Mouse (Mus musculus) liver, embryonic 14.5 days (tissue): ENCODE results near the gene Grb7. TPM values are rescaled to one million over a fixed set of nuclear protein-coding genes. Genes with fewer than 3 reads are reported as not detected.
A peak's percentile ranks its signal among the peaks of the same experiment; 100 is the strongest.

ENCODE experiments used
- ATAC-seq: fragments of 200-750 bp; cut with Nextera tagmentation; 2 replicates; pipeline ENCODE4 v1.8.0; 2017; ENCODE audit warnings: moderate number of reproducible peaks, mild to moderate bottlenecking, moderate library complexity; ENCODE audit not compliant: insufficient read depth
- DNase-seq, 3 experiments: peaks; one replicate each; pipeline ENCODE4 v3.0.0-alpha.2; 2012 to 2013; ENCODE audit warnings: low read depth in 3 of 3, low spot score in 3 of 3
- H3K27ac ChIP-seq: fragments of 300-500 bp; sonication (generic); 2 replicates; pipeline ENCODE4 v1.5.1; 2014; ENCODE audit warnings: moderate library complexity, mild to moderate bottlenecking, control low read depth, inconsistent platforms
- H3K27me3 ChIP-seq: fragments of 300-500 bp; sonication (generic); 2 replicates; pipeline ENCODE4 v1.6.1; 2014; ENCODE audit warnings: mild to moderate bottlenecking, low read length, moderate library complexity; ENCODE audit not compliant: control insufficient read depth, insufficient read depth
- H3K36me3 ChIP-seq: fragments of 300-500 bp; sonication (generic); replicated peaks from 2 replicates; pipeline ENCODE4 v1.6.1; 2014; ENCODE audit warnings: low read depth; ENCODE audit not compliant: control insufficient read depth, insufficient read depth
- H3K4me1 ChIP-seq, 2 experiments: fragments of 200-500 bp in 1 of 2; fragments of 300-500 bp in 1 of 2; sonication (generic) in 1 of 2; replicated peaks; 2 replicates each; pipeline ENCODE4 v1.6.1; 2012 to 2014; ENCODE audit warnings: antibody characterized with exemption in 1 of 2, inconsistent platforms in 1 of 2, low read length in 1 of 2; ENCODE audit not compliant: control insufficient read depth in 2 of 2, insufficient read depth in 2 of 2
- H3K4me2 ChIP-seq: fragments of 300-500 bp; sonication (generic); 2 replicates; pipeline ENCODE4 v1.6.1; 2014; ENCODE audit warnings: low read depth, mild to moderate bottlenecking, control low read depth, moderate library complexity
- H3K4me3 ChIP-seq, 2 experiments: fragments of 200-500 bp in 1 of 2; fragments of 300-500 bp in 1 of 2; sonication (generic) in 1 of 2; 2 replicates each; pipeline ENCODE4 v1.5.1; 2012 to 2014; ENCODE audit warnings: low read depth in 2 of 2, low read length in 2 of 2, mild to moderate bottlenecking in 2 of 2, control low read depth in 1 of 2, inconsistent platforms in 1 of 2, moderate library complexity in 1 of 2; ENCODE audit not compliant: insufficient read depth in 1 of 2
- H3K9ac ChIP-seq: fragments of 300-500 bp; sonication (generic); replicated peaks from 2 replicates; pipeline ENCODE4 v1.6.1; 2014; ENCODE audit warnings: mild to moderate bottlenecking, control low read depth, moderate library complexity
- H3K9me3 ChIP-seq: fragments of 300-500 bp; sonication (generic); 2 replicates; pipeline ENCODE4 v1.6.1; 2016; ENCODE audit warnings: low read length, mixed read lengths; ENCODE audit not compliant: control insufficient read depth
- CTCF ChIP-seq: IDR thresholded peaks from 2 replicates; pipeline ENCODE4 v1.5.1; 2016; ENCODE audit warnings: antibody characterized with exemption, low read depth, control low read depth
- EP300 ChIP-seq: IDR thresholded peaks from 2 replicates; pipeline ENCODE4 v1.6.1; 2016; ENCODE audit warnings: antibody characterized with exemption, low read depth
- whole genome bisulfite sequencing: fragments of 180-500 bp; shearing (Covaris S2); extraction: QIAGEN DNeasy Blood & Tissue Kit; methylation state at CpG from one replicate; pipeline ENCODE4 v1.1.7; 2014; ENCODE audit not compliant: insufficient replicate concordance; 5-methylcytosine and 5-hydroxymethylcytosine counted together
- polyA plus RNA-seq, 2 experiments: library from polyadenylated mRNA; depleted of rRNA in 1 of 2; stranded (reverse) in 1 of 2; unstranded in 1 of 2; fragments of >200 nt; fragmentation: Nextera tagmentation in 1 of 2; extraction: Ambion mirVana in 1 of 2; gene quantifications; 2 replicates each; pipeline versions ENCODE4 v1.2.1 to v1.2.3; 2012 to 2014

The Grb7 gene
- polyA plus RNA-seq (2012; rRNA removed) (15.7 and 19.2 TPM in 2 replicates), polyA plus RNA-seq (2014; fragmentation: Nextera tagmentation; extraction: Ambion mirVana) (14.1 and 14.9 TPM in 2 replicates)

DNA sequence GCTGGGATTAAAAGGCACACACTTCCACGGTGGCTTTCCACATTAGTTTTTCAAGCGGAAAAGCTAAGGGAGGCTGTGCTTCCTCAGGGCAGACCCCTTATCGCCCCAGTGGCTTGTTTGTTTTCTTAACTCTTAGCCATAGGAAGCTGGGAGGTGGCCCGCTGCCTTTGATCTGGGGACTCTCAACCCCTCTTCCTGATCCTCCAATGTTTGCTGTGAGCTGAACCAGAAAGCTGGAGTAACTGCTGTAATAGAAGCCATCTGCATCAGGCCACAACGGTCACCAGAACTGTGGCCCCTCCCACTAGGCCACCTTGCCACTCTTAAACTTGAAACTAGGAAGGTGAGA lies at the start of gene Grb7:
Gene Grb7, plus strand, starts transcription at position 182 of the 349 bp plus-strand sequence.
- Histone ChIP-seq H3K36me3 (no peaks in the 10 kb centered on the region), H3K9me3 (no peaks in the 10 kb centered on the region), H3K27me3 (peaks cover 26% of the 10 kb centered on the region), H3K4me2 (peak within 1 kb of the TSS; percentile 13), H3K9ac (peak within 1 kb of the TSS; percentile 13; the same call in 1 of the 2 replicates), H3K27ac (peak within 1 kb of the TSS; percentile 37), H3K4me3 (peak within 1 kb of the TSS; percentile 36 to 50), H3K4me1 (peaks cover 0 to 7% of the 10 kb centered on the region in 2 experiments; a peak in 2 of 4 replicates)
- TF ChIP-seq EP300: no peak
- TF ChIP-seq CTCF: no peak
- peak; percentile 41 for ATAC-seq
- no peak for DNase-seq
- WGBS: 7% methylated on average over 5 of the region's 5 CpGs

DNA sequence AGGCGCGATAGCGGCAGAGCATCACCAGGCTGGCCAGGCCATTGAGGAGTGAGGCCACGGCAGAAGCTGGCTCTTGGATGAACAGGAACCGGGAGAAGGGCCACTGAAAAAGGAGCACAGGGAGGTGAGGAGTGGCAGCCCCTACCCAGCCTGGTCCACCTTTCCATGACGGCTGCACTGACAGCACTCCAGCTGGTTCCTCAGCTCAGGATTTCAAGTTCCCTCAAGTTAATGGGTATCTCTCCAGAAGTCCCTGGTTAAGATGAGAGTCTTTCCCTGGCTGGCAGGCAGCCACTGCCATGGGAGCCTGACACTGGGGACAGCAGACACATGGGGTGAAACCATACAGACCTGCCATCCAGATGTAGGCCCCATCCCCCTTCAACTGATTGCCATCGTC lies 48.2 kb upstream of the Grb7 start:
- ATAC-seq: no peak
- DNase-seq: no peak
- Histone ChIP-seq H3K27ac (no peak overlapping the region), H3K36me3 (no peaks in the 10 kb centered on the region), H3K4me2 (no peak overlapping the region), H3K4me3 (no peak overlapping the region), H3K4me1 (peaks cover 31 to 37% of the 10 kb centered on the region in 2 experiments), H3K9ac (no peak overlapping the region), H3K27me3 (no peaks in the 10 kb centered on the region), H3K9me3 (no peaks in the 10 kb centered on the region)
- 76% methylated on average over 7 of the region's 7 CpGs for WGBS
- no peak for TF ChIP-seq EP300
- TF ChIP-seq CTCF: no peak

DNA sequence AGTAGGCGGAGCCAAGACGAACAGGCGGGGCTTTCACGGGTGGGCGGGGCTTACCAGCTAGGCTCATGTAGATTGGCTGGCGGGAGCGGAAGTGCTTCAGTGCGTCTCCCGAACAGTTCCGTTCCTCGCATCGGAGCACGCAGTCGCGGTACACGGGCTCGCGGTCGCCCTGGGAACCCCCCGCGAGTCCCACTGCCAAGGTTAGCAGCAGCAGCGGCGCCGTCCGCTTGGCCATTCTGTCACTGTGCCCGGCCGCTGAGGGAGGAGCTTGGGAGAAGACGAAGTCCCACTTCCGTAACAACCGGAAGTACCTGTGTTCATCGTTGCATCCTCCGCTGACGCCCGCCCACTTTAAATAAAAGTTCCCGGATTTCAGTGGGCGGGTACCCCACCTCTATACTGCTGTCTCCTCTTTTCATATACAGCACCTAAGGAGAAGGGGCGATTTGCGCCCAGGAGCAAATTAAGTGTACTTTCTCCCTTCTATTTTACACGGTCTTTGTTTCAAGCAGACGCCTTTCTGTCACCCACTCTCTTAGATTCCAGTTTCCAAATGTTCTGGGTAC lies 46.0 kb upstream of the Grb7 start, which contains the start of gene Pgap3:
Gene Pgap3, minus strand, starts transcription at position 330 of the 566 bp plus-strand sequence.
- Histone ChIP-seq H3K4me2 (peak within 1 kb of the TSS; percentile 70), H3K4me3 (peak within 1 kb of the TSS; percentile 74 to 91), H3K9ac (peak within 1 kb of the TSS; percentile 67), H3K27me3 (no peaks in the 10 kb centered on the region), H3K36me3 (no peaks in the 10 kb centered on the region), H3K9me3 (no peaks in the 10 kb centered on the region), H3K27ac (peak within 1 kb of the TSS; percentile 72), H3K4me1 (peaks cover 8 to 15% of the 10 kb centered on the region in 2 experiments)
- TF ChIP-seq CTCF (no peak), EP300 (no peak)
- DNase-seq (peak; percentile 71 to 72 (median 72)), ATAC-seq (peak; percentile 86)
- under 1% methylated on average over 39 of the region's 40 CpGs for WGBS

DNA sequence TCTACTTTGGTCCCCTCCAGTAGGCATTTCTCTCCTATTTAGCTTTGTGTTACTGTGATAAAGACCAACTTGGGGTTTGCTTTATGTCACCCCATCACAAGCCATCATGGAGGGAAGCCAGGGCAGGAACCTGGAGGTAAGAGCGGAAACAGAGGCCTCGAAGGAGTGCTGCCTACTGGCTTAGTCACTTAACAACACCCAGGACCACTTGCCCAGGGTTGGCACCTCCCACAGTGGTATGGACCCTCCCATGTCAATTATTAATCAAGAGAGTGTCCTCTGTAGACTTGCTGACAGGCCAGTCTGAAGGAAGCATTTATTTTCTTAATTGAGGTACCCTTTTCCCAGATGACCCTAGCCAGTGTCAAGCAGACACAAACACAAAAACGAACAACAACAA lies 45.4 kb upstream of the Grb7 start:
- no peaks in the 10 kb centered on the region for H3K36me3 ChIP-seq
- ATAC-seq (no peak), DNase-seq (no peak)
- peak overlapping the region; percentile 70 for H3K4me2 ChIP-seq
- no peak for TF ChIP-seq EP300
- no peak for TF ChIP-seq CTCF
- no peaks in the 10 kb centered on the region for H3K9me3 ChIP-seq
- no peak overlapping the region for H3K27ac ChIP-seq
- no peaks in the 10 kb centered on the region for H3K27me3 ChIP-seq
- peak overlapping the region; percentile 67 for H3K9ac ChIP-seq
- H3K4me1 ChIP-seq: peaks cover 7 to 12% of the 10 kb centered on the region in 2 experiments
- 44% methylated on average over 3 of the region's 3 CpGs for WGBS
- H3K4me3 ChIP-seq: peak overlapping the region in 1 of 2 experiments; percentile 74; a peak in 2 of 4 replicates

DNA sequence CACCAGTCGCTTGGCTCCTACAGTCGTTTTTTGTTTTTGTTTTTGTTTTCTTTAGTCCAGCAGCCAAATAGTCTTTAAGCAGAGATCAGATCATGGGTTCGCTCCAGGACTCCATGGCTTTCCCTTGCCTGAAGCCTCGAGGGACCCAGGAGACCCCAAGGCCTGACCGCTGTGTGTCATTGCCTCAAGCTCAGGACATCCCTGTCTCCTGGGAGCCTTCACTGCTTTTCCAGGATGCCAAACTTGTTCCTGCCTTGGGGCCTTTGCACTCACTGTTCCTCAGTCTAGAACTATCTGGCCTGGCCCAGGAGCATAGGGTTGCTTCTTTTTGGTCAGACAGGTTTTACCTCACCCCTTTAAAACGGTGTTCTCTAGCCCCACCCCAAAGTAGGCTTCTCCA lies 39.6 kb upstream of the Grb7 start:
- H3K4me2 ChIP-seq: no peak overlapping the region
- no peaks in the 10 kb centered on the region for H3K9me3 ChIP-seq
- H3K9ac ChIP-seq: no peak overlapping the region
- 56% methylated on average over 6 of the region's 6 CpGs for WGBS
- no peak for ATAC-seq
- H3K27ac ChIP-seq: no peak overlapping the region
- no peaks in the 10 kb centered on the region for H3K36me3 ChIP-seq
- DNase-seq: no peak
- peaks cover 0 to 6% of the 10 kb centered on the region in 2 experiments; a peak in 2 of 4 replicates for H3K4me1 ChIP-seq
- peaks cover 15% of the 10 kb centered on the region for H3K27me3 ChIP-seq
- H3K4me3 ChIP-seq: no peak overlapping the region
- no peak for TF ChIP-seq EP300
